Mouse (Mus musculus): Measurements from ENCODE around the gene Pnpt1.

Pnpt1 gene

DNA sequence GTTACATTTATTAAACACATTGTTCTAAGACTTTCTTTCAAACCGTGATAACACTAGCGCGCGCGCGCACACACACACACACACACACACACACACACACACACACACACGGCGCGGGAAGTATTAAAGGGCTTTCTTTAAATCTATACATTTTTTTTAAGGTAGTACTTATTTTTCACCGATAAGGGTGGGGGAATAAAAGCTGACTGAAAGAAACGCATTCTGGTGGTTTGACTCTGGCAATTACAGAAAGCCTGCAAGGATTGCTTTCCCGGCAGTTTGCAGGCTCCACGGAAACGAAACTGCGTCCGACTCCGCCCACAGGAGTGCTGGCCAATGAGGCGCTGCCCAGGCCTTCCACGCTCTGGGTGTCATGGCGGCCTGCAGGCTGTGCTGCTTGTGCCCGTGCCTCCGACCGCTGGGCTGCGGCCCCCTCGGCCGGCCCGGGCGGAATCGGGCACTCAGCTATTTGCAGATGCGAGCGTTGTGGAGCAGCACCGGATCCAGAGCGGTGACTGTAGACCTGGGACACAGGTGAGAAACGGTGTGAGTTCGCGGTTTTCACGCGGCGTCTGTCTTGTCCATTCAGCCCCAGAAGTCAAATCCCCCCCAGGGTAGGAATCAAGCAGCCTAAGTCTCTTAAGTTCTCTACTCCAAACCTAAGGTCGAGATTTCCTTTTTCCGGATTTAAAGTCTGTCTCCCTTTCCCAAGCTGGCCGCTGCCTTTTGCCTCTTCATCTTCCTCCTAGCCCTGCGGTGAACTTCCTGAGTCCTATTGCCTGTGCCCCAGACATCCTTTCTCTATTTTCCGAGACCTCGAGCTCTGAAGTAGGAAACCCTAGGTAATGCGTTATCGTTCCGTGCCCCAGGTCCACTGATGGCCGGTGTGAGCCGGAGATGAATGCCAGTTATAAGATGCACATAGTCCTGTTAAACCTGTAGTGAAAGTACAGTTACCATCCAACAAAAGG is at the start of gene Pnpt1:
Gene Pnpt1 (plus strand): TSS at position 360 of the 971 bp plus-strand sequence.
- peak; percentile 82 for DNase-seq (ENCODE audit: low read depth, low spot score)

DNA sequence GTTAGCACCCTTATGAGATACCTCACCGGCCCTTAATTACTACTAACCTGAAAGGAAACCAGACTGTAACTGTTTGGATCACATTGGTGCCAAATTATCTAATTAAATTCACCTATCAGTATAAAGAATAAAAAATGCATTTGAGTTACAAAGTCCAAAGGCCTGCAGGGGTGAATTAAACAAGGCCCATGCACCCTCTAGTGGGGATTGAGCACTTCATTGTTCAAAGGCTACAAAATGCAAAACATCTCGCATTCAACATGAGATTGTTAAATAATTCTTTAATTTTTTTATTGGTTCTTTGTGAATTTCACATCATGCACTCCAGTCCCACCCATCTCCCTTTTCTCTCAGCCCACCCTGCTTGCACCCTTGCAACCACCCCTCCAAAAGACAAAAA is 38.1 kb upstream of the Pnpt1 start:
- no peak for DNase-seq (ENCODE audit: low read depth, low spot score)

DNA sequence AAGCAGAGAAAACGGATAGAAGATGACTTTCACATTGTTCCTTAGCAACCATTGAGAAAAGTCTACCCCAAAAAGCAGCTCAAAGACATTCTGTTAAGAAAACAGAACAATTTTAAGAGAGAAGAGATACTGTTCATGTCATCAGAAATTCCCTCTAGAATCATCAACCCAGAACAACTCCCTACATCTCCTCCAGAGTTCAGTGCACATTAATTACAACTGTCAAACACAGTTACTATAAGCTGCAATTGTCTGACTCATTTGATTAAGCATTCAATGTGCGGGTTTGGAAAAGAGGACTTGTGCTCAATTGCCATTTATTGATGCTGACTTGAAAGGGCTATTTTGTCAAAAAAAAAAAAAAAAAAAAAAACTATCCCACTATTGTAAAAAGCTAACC is 31.6 kb upstream of the Pnpt1 start:
- no peak for DNase-seq (ENCODE audit: low read depth, low spot score)

DNA sequence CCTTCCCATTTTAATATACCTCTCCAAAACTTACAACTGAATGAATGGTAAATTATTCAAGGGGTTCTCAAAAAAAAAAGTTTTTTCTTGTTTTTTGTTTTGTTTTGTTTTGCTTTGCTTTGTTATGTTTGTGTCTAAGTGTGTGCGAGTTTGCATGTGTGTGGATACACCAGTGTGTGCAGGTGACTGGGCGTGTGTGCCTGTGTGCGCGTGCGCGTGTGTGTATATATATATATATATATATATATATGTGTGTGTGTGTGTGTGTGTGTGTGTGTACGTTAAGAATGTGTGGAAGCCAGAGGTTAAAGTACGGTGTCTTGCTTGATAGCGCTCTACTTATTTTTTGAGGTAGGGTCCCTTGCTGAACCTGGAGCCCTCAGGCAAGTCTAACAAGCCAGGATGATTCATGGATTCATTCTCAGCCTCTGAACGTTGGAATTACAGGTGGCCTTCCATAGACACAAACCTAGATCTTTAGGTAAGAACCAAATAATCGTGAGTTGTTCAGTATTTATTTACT is 621 bp upstream of the Pnpt1 start:
- DNase-seq (ENCODE audit: low read depth, low spot score), result no peak

DNA sequence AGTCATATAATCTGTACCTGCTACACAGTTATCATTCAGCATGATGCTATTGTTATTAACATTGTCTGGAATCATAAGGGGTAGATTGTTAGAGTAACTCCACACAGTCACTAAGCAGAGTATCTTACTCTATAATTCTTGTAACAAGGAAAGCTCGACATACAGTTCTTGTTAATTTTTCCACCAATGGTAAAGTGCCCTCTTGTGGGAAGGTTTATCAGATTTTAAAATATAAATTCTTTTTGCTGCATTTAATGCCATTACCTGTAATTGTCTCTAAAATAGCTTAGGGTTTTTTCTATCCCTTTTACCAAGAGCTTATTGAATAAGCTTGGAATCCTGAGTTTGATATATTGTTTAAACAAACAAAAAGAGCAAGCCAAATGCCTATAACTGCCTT is 10.1 kb downstream of the Pnpt1 start:
- DNase-seq (ENCODE audit: low read depth, low spot score), result no peak

DNA sequence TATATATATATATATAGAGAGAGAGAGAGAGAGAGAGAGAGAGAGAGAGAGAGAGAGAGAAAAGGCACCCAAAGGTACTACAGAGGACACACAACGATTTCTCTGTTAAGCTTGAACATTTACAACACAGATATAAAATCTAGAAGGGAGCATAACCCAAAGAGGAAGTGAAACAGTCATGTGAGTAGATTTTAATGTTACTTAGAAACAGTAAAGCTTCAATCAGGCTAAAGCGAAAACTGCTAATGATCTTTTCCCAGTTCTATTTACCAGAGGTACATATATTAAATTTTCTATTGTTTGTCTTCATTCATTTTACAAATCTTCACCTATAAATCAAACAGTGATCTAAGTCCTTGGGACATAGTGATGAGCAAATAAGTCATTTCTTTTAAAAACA is 18.4 kb downstream of the Pnpt1 start:
- no peak for DNase-seq (ENCODE audit: low read depth, low spot score)

DNA sequence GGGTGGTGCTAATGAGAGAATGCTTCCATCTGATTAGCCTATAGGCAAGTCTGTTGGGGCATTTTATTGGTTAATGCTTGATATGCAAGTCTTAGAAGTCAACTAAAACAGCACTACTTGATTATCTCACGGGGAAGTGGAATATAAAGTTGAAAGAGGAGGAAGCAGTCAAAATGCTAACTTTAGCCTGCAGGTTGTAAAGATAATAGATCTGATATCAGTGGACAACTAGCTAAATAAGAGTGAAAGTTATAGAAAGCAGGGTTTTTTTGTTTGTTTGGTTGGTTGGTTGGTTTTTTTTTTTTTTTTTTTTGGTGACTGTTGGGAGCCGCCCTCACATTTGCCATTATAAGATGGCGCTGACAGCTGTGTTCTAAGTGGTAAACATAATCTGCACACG is 33.0 kb downstream of the Pnpt1 start:
- DNase-seq (ENCODE audit: low read depth, low spot score), result no peak

DNA sequence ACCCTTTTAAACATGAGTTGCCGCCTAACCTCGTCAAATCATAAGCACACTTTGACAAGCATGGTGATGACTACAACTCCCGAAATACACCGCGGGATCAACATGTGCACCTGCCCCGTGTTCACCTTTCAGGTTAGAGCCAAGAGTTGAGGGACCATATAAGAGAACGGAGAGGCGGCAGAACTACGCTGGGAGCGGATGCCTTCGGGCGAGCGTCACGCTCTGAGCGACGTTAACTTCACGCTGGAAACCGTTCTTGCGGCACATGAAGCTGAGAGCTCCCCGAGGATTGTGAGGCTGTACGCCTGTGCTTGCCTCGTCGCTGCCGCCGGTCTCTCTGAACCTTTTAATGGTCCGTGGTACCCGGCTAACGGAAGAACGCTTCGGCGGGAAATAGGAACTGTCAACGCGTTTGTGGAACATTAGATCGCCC is 41.4 kb downstream of the Pnpt1 start:
- DNase-seq (ENCODE audit: low read depth, low spot score), result peak; percentile 57

DNA sequence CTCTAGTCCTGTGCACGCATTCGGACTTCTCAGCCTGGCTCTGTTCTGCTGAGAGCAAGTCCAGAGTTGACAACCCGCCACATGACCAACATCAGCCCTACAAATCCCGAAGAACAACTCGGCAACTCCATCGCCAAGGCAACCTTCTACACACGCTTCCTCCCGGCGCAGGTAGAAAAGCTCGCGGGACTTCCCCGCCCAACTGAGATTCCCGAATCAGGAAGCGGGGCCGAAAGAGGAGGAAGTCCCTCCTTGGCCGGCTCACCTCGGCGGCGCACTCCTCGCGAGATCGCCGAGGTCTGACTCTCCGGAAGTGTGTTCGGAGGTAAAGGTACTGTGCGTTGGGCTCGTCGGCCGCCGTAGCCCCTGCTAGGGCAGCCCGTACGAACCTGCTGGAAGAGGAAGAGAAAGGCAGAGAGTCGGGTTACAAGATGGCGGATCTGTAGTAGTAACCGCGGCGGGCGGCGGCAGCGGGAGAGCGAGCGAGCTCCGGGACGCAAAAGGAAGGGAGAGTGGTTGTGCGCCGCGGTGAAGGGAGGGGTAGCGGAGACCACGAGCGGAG is 42.1 kb downstream of the Pnpt1 start, which contains the start of gene Ppp4r3b:
Gene Ppp4r3b (plus strand): TSS at position 328 of the 562 bp plus-strand sequence.
- peak; percentile 99 for DNase-seq (ENCODE audit: low read depth, low spot score)

DNA sequence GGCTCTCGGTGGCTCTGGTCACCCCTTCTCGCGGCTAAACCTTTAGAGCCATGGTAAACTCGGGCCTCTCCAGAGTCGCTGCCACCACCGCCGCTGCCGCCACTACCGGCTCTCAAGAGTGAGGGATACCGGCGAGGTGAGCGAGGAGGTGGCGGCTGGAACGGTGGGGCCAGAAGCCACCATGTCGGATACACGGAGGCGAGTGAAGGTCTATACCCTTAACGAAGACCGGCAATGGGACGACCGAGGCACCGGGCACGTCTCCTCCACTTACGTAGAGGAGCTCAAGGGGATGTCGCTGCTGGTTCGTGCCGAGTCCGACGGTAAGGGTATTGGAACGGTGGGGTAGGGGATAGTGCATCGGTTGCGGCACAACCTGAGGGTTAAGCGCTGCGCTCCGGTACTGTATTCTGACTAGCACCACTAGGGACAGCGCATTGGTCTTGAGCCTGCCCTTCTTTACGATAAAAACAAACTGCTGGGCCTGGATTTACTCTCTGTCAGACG is 42.6 kb downstream of the Pnpt1 start:
- peak; percentile 41 for DNase-seq (ENCODE audit: low read depth, low spot score)

DNA sequence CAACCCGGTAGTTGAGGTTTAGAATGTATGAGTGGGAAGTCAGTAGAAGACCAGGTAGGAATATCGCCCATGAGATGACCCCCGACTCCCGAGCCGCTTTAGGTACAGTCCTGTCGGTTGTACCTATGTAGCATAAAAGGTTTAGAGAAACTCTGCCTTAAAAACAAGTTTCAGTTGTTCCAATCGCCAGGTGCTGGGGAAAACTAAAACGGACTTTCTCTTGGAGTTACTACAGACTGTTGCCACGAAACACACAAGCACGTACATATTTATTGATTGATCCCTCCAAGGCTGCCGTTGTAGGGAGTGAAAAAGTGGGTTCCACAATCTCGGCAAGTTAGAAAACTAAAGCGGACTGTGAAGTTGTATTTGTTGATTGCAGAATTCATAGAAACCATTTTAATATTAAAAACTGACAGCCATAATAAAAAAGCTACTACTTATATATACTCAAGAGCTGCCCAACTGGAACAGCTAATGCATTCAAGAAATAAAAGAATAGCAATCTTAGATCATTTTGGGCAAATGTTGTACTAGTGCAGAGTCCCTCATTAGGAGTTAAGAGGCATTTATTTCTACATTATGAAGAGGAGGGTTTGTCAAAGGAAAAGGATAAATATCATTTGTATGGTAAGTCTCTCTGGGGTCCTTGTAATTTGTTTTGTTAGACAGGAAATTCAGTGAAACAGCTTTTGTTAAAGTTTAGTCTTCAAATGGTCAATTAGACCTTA is 43.3 kb downstream of the Pnpt1 start:
- DNase-seq (ENCODE audit: low read depth, low spot score), result no peak

DNA sequence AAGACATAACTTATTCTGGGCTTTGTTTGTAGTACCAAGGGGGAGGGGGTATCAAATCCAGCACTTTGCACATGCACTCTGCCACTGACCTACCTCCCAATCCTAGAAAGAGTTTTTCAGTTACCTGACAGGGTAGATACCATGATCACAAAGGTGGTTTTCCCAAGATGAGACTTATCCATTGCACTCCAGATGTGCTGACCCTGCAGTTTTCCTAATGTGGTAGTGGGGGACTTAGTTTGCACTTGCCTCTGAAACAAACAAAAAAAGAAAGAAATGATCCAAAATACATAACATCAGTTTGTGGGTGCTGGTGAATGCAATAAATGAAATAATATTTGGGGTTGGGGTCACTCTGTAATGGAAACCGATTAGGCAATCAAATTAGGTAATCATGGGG is 48.8 kb downstream of the Pnpt1 start:
- no peak for DNase-seq (ENCODE audit: low read depth, low spot score)

DNA sequence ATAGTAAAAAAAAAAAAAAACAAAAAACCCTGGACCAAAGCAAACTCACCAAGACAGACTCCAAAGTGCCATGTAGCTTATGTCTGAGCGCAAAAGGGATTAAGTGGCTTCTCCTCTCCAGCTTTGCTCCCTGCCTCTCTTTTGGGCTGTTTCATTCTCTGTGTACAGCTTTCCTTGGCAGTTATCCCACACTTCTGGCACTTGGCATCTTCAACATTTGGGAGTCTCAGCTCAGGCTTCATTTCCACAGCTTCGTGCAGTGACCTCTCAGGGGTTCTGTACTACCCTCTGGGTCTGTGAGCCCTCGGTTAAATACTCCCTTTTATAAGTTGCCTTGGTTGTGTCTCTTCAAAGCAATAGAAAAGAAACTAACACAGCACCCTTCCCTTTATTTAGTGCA is 50.1 kb downstream of the Pnpt1 start:
- DNase-seq (ENCODE audit: low read depth, low spot score), result peak; percentile 25

DNA sequence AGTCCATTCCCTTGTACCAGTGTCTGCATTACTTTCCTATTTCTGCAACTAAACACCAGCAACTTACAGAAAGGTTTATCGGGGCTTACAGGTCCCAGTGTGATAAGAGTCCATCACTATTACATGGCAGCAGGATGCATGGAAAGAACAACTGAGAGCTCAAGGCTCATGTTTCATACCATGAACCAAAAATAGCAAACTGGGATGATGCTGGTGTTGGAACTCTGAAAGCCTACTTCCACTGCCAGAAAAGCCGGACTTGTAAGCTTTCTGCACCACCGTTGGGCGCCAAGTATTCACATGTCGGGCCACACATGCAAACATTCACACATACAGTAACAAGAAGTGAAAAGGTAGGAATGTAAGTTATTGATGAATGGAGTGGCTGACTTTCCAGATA is 51.2 kb downstream of the Pnpt1 start:
- DNase-seq (ENCODE audit: low read depth, low spot score), result peak; percentile 52

DNA sequence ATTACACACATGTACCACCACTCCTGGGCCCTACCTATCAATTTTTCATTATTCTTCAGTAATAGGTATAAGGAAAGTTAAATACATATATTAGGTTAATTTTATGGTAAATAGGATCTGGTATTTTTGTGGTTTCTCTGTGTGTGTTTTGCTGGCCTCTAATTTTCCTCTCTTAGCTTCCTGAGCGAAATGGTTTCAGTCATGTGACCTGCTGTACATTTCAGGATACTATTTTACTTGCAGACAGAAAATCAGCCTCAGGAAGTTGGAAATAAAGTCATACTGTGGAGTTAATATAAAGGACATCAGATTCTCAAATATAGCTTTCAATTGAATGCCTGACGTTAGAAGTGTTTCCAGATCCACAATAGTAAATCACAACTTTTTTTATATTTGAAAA is 58.4 kb downstream of the Pnpt1 start:
- DNase-seq (ENCODE audit: low read depth, low spot score), result no peak

DNA sequence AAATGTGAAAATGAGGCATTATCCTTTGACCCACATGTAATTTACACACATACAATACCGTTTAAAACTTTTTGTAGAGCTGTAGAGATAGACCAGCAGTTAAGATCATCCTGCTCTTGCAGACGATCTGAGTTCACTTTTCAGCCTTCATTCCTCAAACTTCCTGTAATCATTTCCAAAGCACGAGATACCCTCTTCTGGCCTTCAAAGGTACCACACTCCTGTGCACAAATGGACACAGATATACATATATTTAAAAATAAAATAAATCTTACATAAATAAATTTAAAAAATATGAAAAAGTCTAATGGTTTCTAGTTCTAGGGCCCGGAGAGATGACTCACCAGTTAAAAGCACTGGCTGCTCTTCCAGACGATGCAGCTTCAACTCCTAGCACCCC is 73.1 kb downstream of the Pnpt1 start:
- DNase-seq (ENCODE audit: low read depth, low spot score), result no peak

DNA sequence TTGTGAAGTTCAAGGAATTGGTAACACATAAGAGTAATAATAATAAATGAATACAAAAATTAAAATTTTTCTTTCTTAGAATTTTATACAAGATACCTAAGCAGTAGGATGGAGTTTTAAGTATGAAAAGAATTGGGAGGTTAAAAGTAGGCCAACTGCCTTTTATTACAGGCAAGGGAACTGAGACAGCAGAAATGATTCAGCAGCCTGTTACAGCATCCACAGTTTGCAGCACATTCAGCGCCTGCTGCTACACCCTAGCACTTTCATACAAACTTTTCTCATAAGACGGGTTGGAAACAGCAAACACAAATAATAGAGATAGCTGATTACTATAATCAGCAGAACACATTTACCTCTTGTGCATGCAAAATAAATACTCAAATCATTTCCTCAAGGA is 79.2 kb downstream of the Pnpt1 start:
- DNase-seq (ENCODE audit: low read depth, low spot score), result no peak

Measured in skeletal muscle tissue, adult 2 months (tissue).